Mouse (Mus musculus) thymus, postnatal 4 days (tissue): Measurements from ENCODE around the gene Srgap1.

Experiments used
- DNase-seq: peaks from one replicate; pipeline ENCODE4 v3.0.0; 2021

Gene Srgap1

GRCm38 (mm10) chr10:122046904-122047726 is at the start of gene Srgap1:
Gene Srgap1 (minus strand): TSS chr10:122047315.
- DNase-seq = peak; percentile 41

GRCm38 (mm10) chr10:122096462-122096979 is 49.4 kb upstream of the Srgap1 start:
- DNase-seq = no peak

- DNase-seq = no peak
These were observed 43.4 kb upstream of the Srgap1 start for GRCm38 (mm10) chr10:122090472-122090871.

- DNase-seq = no peak
These were observed 34.2 kb upstream of the Srgap1 start for GRCm38 (mm10) chr10:122081352-122081751.

- no peak for DNase-seq
These were observed 22.0 kb upstream of the Srgap1 start for GRCm38 (mm10) chr10:122069153-122069552.

GRCm38 (mm10) chr10:122055826-122056225 is 8.7 kb upstream of the Srgap1 start:
- no peak for DNase-seq

GRCm38 (mm10) chr10:122054535-122054934 is 7.4 kb upstream of the Srgap1 start:
- peak; percentile 84 for DNase-seq

GRCm38 (mm10) chr10:122051831-122052230 is 4.7 kb upstream of the Srgap1 start:
- peak; percentile 89 for DNase-seq

- DNase-seq = peak; percentile 91
These were observed 731 bp upstream of the Srgap1 start for GRCm38 (mm10) chr10:122047727-122048365.

GRCm38 (mm10) chr10:122046511-122046903 is 608 bp downstream of the Srgap1 start:
- no peak for DNase-seq

GRCm38 (mm10) chr10:122045946-122046345 is 1.2 kb downstream of the Srgap1 start:
- no peak for DNase-seq

- DNase-seq = no peak
These were observed 2.2 kb downstream of the Srgap1 start for GRCm38 (mm10) chr10:122044926-122045325.

- peak; percentile 57 for DNase-seq
These were observed 6.7 kb downstream of the Srgap1 start for GRCm38 (mm10) chr10:122040372-122040771.

GRCm38 (mm10) chr10:122039566-122039965 is 7.5 kb downstream of the Srgap1 start:
- no peak for DNase-seq

- DNase-seq = no peak
These were observed 8.6 kb downstream of the Srgap1 start for GRCm38 (mm10) chr10:122038554-122038953.

GRCm38 (mm10) chr10:122033271-122033670 is 13.8 kb downstream of the Srgap1 start:
- DNase-seq = no peak

- no peak for DNase-seq
These were observed 16.7 kb downstream of the Srgap1 start for GRCm38 (mm10) chr10:122030420-122030819.

GRCm38 (mm10) chr10:122029738-122030137 is 17.4 kb downstream of the Srgap1 start:
- no peak for DNase-seq

GRCm38 (mm10) chr10:122025198-122025597 is 21.9 kb downstream of the Srgap1 start:
- no peak for DNase-seq

GRCm38 (mm10) chr10:122020906-122021305 is 26.2 kb downstream of the Srgap1 start:
- no peak for DNase-seq

GRCm38 (mm10) chr10:122020255-122020654 is 26.9 kb downstream of the Srgap1 start:
- DNase-seq = no peak

GRCm38 (mm10) chr10:122018594-122019048 is 28.5 kb downstream of the Srgap1 start:
- no peak for DNase-seq

GRCm38 (mm10) chr10:122017743-122018142 is 29.4 kb downstream of the Srgap1 start:
- no peak for DNase-seq

- DNase-seq = no peak
These were observed 30.1 kb downstream of the Srgap1 start for GRCm38 (mm10) chr10:122017063-122017462.
